Mouse (Mus musculus) stomach, embryonic 16.5 days (tissue): ENCODE measurements at regions not wholly inside any gene's neighbourhood (a gene's known extent, or its start where the extent isn't known, plus 50 kb on each side); places are given as distances from the start of the nearest gene placed in this dataset.
"Not testable (repeated sequence)": the region's sequence is repeated elsewhere in the genome, so short reads cannot be mapped to it uniquely, and the experiment has no call there.

ENCODE experiments used
- ATAC-seq: fragments of 200-750 bp; cut with Nextera tagmentation; 2 replicates; pipeline ENCODE4 v1.8.0; 2017; ENCODE audit warnings: moderate number of reproducible peaks, moderate TSS enrichment; ENCODE audit not compliant: insufficient read depth, low FRiP score
- H3K27ac ChIP-seq: fragments of 300-500 bp; sonication (generic); 2 replicates; pipeline ENCODE4 v1.5.1; 2014; ENCODE audit warnings: low read length
- H3K27me3 ChIP-seq: fragments of 300-500 bp; sonication (generic); 2 replicates; pipeline ENCODE4 v1.6.1; 2014; ENCODE audit warnings: low read length, control low read depth, mixed read lengths; ENCODE audit not compliant: control insufficient read depth, insufficient read depth
- H3K36me3 ChIP-seq: fragments of 300-500 bp; sonication (generic); 2 replicates; pipeline ENCODE4 v1.6.1; 2014; ENCODE audit warnings: low read length; ENCODE audit not compliant: control insufficient read depth, insufficient read depth
- H3K4me1 ChIP-seq: fragments of 300-500 bp; sonication (generic); 2 replicates; pipeline ENCODE4 v1.6.1; 2014; ENCODE audit warnings: low read length, control low read depth, mixed read lengths; ENCODE audit not compliant: control insufficient read depth, insufficient read depth
- H3K4me2 ChIP-seq: fragments of 300-500 bp; sonication (generic); 2 replicates; pipeline ENCODE4 v1.6.1; 2014; ENCODE audit warnings: low read depth, low read length, mixed read lengths
- H3K4me3 ChIP-seq: fragments of 300-500 bp; sonication (generic); replicated peaks from 2 replicates; pipeline ENCODE4 v1.5.1; 2014; ENCODE audit warnings: mild to moderate bottlenecking, low read length
- H3K9ac ChIP-seq: fragments of 300-500 bp; sonication (generic); 2 replicates; pipeline ENCODE4 v1.6.1; 2014; ENCODE audit warnings: low read length
- H3K9me3 ChIP-seq: fragments of 300-500 bp; sonication (generic); replicated peaks from 2 replicates; pipeline ENCODE4 v1.6.1; 2016; ENCODE audit warnings: low read length, control low read depth; ENCODE audit not compliant: control insufficient read depth
- WGBS: fragments of 180-500 bp; shearing (Covaris S2); extraction: QIAGEN DNeasy Blood & Tissue Kit; methylation state at CpG from one replicate; pipeline ENCODE4 v1.1.7; 2014; 5-methylcytosine and 5-hydroxymethylcytosine counted together

DNA sequence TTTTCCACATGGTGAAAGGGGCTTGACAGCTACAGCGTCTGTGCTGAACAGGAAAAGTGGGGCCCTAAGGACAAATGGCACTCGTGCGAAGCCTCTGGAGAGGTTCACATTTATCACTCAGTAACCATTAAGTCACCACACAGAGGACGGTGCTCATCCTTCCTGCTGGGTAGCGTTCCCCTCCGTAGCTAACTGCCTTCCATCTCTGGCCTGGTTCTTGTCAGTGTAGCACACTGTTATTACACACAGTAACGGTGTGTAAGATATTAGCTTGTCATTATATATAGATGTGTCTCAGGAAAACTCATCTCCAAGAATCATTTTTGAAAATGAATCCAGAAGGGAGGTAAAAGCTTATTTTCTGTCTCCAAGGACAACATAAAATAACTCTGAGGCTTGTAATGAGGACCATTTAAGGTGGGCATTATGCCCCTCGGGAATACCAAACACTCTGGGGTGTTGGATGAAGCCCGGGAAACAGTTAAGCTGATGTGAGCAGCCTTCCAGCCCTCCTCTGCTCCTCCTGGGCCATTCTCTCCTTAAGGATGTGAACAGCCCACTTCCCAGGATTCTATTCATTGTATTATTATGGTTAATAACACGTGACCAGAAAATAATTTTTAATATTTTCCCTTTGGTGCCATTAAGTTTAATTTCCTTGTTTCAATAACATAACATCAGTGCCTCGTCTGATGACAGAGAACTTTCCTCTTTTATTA, 222.7 kb upstream of the Arid2 start:
- Histone ChIP-seq H3K36me3 (no peaks in the 10 kb centered on the region), H3K4me2 (no peak overlapping the region), H3K27ac (no peak overlapping the region), H3K4me3 (no peak overlapping the region), H3K4me1 (no peaks in the 10 kb centered on the region), H3K9ac (no peak overlapping the region), H3K9me3 (no peaks in the 10 kb centered on the region), H3K27me3 (no peaks in the 10 kb centered on the region)
- 60% methylated on average over 11 of the region's 11 CpGs for WGBS
- ATAC-seq = no peak

DNA sequence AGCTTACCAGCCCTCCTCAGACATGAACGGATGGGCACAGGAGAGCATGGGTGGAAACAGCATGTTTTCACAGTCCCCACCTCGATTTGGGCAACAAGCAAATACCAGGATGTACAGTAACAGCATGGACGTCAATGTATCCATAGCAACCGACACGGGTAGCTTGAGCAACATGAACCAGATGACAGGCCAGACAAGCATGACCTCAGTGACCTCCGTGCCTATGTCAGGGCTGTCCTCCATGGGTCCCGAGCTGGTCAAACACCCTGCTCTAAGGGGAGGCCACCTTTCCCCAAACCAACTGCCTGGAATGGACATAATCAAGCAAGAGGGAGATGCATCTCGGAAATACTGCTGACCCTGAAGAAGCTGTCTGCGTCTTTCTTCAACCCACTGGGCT, 211.7 kb upstream of the Arid2 start:
- no peak overlapping the region for H3K27ac ChIP-seq
- no peak overlapping the region for H3K9ac ChIP-seq
- no peak overlapping the region for H3K4me3 ChIP-seq
- no peak overlapping the region for H3K4me2 ChIP-seq
- H3K4me1 ChIP-seq = no peaks in the 10 kb centered on the region
- ATAC-seq = no peak
- no peaks in the 10 kb centered on the region for H3K36me3 ChIP-seq
- no peaks in the 10 kb centered on the region for H3K27me3 ChIP-seq
- WGBS = 78% methylated on average over 9 of the region's 9 CpGs
- H3K9me3 ChIP-seq = no peaks in the 10 kb centered on the region

DNA sequence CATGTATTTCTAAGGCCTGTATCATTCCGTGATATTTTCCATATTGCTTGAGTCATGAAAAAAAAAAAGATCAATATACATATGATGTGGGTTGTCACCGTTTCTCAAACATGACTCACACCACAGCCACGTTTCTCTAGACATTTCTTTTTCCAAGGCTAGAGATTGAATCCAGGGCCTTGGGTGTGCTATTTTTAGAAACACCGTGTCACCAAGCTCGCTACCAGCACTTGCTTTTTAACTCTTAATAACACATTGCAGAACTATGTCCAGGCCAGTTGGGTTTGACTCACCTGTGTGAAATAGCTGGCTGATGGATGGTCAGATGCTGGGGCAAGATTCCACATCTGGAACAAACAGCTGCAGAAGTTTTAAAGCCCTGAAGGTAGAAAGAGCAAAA, 209.6 kb upstream of the Arid2 start:
- 30% methylated on average over 5 of the region's 5 CpGs for WGBS
- no peak for ATAC-seq

DNA sequence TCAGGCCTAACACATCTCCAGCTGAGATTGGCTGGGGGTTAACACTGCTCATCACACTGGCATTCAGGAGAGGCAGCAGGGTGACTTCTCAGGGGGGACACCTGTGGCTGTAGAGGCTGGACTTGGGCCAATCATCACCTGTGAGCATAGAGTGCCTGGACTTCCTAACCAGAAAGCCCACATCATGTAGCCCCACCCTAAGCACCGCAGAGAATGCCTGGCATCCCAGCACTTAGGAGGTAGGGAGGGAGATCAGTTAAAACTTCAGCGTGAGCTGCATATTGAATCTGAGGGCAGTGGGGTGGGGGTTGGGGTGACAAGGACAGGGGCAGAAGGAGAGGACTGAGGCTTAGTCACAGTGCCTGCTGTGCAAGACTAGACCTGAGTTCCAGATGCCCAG, 208.7 kb upstream of the Arid2 start:
- Histone ChIP-seq H3K9ac (no peak overlapping the region), H3K4me3 (no peak overlapping the region), H3K9me3 (no peaks in the 10 kb centered on the region), H3K4me2 (no peak overlapping the region), H3K27me3 (no peaks in the 10 kb centered on the region), H3K27ac (no peak overlapping the region), H3K36me3 (no peaks in the 10 kb centered on the region), H3K4me1 (0 out of 2 replicates have a peak, but pooled peaks cover 6% of the 10 kb centered on the region)
- WGBS = 35% methylated on average over 2 of the region's 2 CpGs
- no peak for ATAC-seq

More for the DNA sequence above, 209.6 kb upstream of the Arid2 start:
- no peaks in the 10 kb centered on the region for H3K9me3 ChIP-seq
- no peaks in the 10 kb centered on the region for H3K27me3 ChIP-seq
- no peak overlapping the region for H3K4me3 ChIP-seq
- no peaks in the 10 kb centered on the region for H3K36me3 ChIP-seq
- no peak overlapping the region for H3K9ac ChIP-seq
- 0 out of 2 replicates have a peak overlapping the region, but pooled peaks have one; percentile 11 for H3K27ac ChIP-seq
- 0 out of 2 replicates have a peak, but pooled peaks cover 3% of the 10 kb centered on the region for H3K4me1 ChIP-seq
- H3K4me2 ChIP-seq = no peak overlapping the region

DNA sequence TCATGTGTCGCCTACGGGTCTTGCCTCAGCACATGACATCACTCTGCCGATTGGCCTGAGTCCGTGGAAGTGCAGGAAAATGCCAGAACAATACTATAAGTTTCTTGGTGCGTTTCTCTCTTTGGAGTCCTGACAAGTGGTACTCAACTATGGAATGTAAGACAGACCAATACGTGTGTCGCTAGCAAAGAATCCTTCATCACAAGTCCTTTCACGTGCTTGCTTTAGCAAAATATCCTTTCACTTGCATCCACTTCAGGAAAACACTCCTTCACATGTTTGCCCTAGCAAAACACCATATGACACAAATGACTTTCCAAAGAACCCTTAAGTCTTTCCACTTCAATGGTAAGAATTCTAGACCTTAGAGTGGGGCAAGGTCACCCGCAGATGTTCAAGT, 197.6 kb upstream of the Arid2 start:
- no peak overlapping the region for H3K27ac ChIP-seq
- H3K9me3 ChIP-seq = no peaks in the 10 kb centered on the region
- no peak for ATAC-seq
- WGBS = 93% methylated on average over 9 of the region's 9 CpGs
- H3K36me3 ChIP-seq = no peaks in the 10 kb centered on the region
- no peaks in the 10 kb centered on the region for H3K27me3 ChIP-seq
- H3K4me3 ChIP-seq = no peak overlapping the region
- no peak overlapping the region for H3K9ac ChIP-seq
- H3K4me1 ChIP-seq = no peaks in the 10 kb centered on the region
- H3K4me2 ChIP-seq = no peak overlapping the region

DNA sequence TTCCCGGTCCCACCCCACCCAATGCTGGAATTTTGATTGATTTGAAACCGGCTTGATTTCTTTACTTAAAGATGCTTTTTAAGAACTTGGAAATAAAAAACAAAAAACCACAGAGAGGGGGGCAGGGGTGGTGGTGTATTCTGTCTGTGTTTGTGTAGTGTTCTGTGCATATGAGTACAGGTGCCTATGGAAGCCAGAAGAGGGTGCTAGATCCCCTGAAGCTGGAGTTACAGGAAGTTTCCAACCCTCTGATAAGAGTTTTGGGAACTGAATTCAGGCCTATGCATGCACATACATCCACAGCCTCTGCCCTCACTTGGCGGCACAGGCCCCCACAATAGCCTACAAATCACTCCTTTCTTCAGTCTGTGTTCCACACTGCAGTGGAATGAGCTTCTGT, 190.9 kb upstream of the Arid2 start:
- Histone ChIP-seq H3K36me3 (no peaks in the 10 kb centered on the region), H3K4me3 (no peak overlapping the region), H3K9me3 (no peaks in the 10 kb centered on the region), H3K9ac (no peak overlapping the region), H3K27me3 (no peaks in the 10 kb centered on the region), H3K4me2 (no peak overlapping the region), H3K4me1 (no peaks in the 10 kb centered on the region), H3K27ac (no peak overlapping the region)
- ATAC-seq = no peak
- 71% methylated on average over 3 of the region's 3 CpGs for WGBS

DNA sequence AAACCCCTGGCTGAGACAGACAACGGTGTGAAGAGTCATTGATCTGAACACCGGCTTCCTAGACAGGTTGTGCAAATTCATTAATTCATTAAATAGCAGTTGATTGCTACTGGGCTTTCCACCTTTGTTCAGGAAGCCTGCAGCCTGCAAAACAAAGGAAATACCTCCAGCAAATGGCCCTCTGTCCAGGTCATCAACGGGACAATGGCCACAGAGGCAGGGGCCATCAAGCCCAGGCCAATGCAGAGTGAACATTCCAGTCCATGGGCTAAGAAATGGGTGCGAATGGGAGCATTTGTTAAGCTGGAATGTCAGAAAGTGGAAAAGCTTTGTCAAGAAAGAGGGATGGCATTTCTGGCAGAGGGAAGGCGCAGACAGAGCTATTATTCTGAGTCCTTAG, 188.5 kb upstream of the Arid2 start:
- no peaks in the 10 kb centered on the region for H3K4me1 ChIP-seq
- ATAC-seq = no peak
- H3K36me3 ChIP-seq = no peaks in the 10 kb centered on the region
- H3K9me3 ChIP-seq = no peaks in the 10 kb centered on the region
- H3K9ac ChIP-seq = no peak overlapping the region
- no peak overlapping the region for H3K4me3 ChIP-seq
- H3K27me3 ChIP-seq = no peaks in the 10 kb centered on the region
- 65% methylated on average over 5 of the region's 5 CpGs for WGBS
- H3K27ac ChIP-seq = no peak overlapping the region
- no peak overlapping the region for H3K4me2 ChIP-seq

DNA sequence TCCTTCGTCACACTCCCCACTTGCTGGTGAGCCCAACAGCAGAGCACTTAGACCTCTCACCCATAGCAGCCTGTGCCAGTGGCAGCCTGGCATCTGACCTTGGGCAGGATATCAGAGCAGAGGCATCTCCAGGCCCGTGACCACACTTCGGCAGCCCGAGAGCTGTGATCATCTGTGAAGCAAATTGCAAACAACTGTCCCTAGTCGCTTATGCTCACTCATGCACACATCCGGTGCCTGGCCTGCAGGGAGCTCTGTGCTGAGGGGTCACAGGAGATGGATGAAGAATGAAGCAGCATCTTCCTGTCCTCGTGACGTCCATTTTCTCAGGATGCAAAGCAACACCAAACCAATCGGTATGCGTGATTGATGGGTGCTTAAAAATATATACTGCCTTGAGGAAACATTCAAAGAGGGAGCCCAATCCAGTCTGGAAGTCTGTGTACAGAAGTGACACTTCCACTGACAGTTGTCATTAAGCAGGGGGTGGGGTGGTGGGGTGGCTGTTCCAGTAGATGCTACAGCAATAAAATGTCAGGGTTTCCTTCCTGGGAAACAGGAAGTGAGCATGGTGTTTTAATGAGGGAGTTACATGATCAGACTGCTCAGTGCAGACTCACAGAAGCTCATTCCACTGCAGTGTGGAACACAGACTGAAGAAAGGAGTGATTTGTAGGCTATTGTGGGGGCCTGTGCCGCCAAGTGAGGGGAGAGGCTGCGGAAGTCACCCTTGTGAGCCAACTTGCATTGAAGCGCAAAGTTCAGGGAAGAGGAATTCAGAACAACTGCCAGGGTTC, 187.3 kb upstream of the Arid2 start:
- H3K9ac ChIP-seq, H3K27ac ChIP-seq, H3K4me3 ChIP-seq, H3K4me2 ChIP-seq, H3K36me3 ChIP-seq, H3K27me3 ChIP-seq, H3K4me1 ChIP-seq, ATAC-seq, H3K9me3 ChIP-seq: not testable (repeated sequence)
- 62% methylated on average over 11 of the region's 13 CpGs for WGBS

DNA sequence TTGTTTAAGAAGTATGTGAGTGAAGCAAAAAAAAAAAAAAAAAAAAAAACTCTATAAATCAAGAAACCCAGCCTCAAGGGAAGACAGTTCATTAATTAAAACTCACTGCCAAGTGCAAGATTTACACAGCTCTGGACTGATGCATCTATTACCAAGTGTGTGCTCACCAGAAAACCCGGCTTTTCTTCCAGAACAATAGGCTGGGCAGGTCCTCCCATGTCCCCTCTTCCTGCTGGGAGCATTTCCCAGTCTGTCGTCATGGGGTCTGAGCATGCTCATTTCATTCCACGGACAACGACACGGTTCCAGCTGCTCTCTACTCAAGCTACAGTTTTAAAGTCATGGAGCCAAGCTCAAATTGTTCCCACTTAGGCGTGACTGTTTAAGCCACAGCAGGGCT, 183.6 kb upstream of the Arid2 start:
- WGBS = 35% methylated on average over 6 of the region's 6 CpGs

More for the DNA sequence above, 183.6 kb upstream of the Arid2 start:
- no peak overlapping the region for H3K4me3 ChIP-seq
- H3K36me3 ChIP-seq = no peaks in the 10 kb centered on the region
- H3K4me2 ChIP-seq = no peak overlapping the region
- peak overlapping the region; percentile 40 for H3K27ac ChIP-seq
- H3K9ac ChIP-seq = no peak overlapping the region
- ATAC-seq = peak; percentile 74
- no peaks in the 10 kb centered on the region for H3K9me3 ChIP-seq
- no peaks in the 10 kb centered on the region for H3K27me3 ChIP-seq
- no peaks in the 10 kb centered on the region for H3K4me1 ChIP-seq
